In genomic region chr7:4071066-4071465, GRCm38 (mm10) we compare ENCODE assay signal across 26 mouse cellular contexts. TPM values are rescaled to one million over a fixed set of nuclear protein-coding genes. Genes with fewer than 3 reads are reported as not detected.
DNase-seq lines count a peak whose midpoint lies in the region; ATAC-seq and TF ChIP-seq lines count a peak whose summit lies in the region.
"Had no signal": no experiment of that assay in that cellular context is flagged by ENCODE, and none has a peak within 500 bp of the region (broad histone marks: within the 10 kb centered on the region; RNA-seq: fewer than 3 reads in every experiment).

No protein-coding gene starts in this region.

- WGBS in lung, adult 2 months: 75% methylated on average over 6 of the region's 6 CpGs

- H3K4me3 ChIP-seq in lung, adult 2 months (replicated peaks; ENCODE audit: extremely low read depth, low read depth, low read length): no peak overlapping the region
- H3K4me3 ChIP-seq: embryonic facial prominence, embryonic 15.5 days; forebrain, embryonic 12.5 days; heart, embryonic 15.5 days; kidney, embryonic 15.5 days; limb, embryonic 12.5 days; liver, embryonic 12.5 days; midbrain, embryonic 12.5 days had no signal

- no peaks in the 10 kb centered on the region for H3K4me1 ChIP-seq in lung, adult 2 months (ENCODE audit: control insufficient read depth, insufficient read depth, low read length)
- H3K4me1 ChIP-seq: embryonic facial prominence, embryonic 15.5 days; forebrain, embryonic 12.5 days; heart, embryonic 15.5 days; kidney, embryonic 15.5 days; limb, embryonic 12.5 days; liver, embryonic 12.5 days; midbrain, embryonic 12.5 days had no signal

- no peak for TF ChIP-seq CTCF in lung, adult 2 months (IDR thresholded peaks at IDR 0.05; ENCODE audit: insufficient read depth, low read length)

- no peak for TF ChIP-seq POLR2A in lung, adult 2 months (IDR thresholded peaks at IDR 0.05; ENCODE audit: borderline replicate concordance, extremely low read depth, low read depth, low read length)

- DNase-seq in lung, postnatal 36 days: peak; percentile 42
- DNase-seq in lung, adult 2 months: no peak
- DNase-seq in B cell, adult 2 months: peak; percentile 47 to 50
- DNase-seq in right cerebral cortex, postnatal 10 days (ENCODE audit: low spot score in 2 of 2): no peak
- no peak for DNase-seq in Muller cell, postnatal 12 days (ENCODE audit: inconsistent ontology term)
- no peak for DNase-seq in gastrocnemius, adult 18-20 months (ENCODE audit: low spot score)
- DNase-seq: adrenal gland, adult 8-10 months; cerebellum, adult 9-10 months; cerebellum, postnatal 36 days; kidney, adult 18-20 months; kidney, postnatal 25 days; liver, postnatal 0 days; retina, postnatal 1 day; right cerebral cortex, postnatal 25 days; thymus, postnatal 4 days had no signal

- peak; percentile 54 for ATAC-seq in granulocyte monocyte progenitor cell, adult 5-6 weeks (replicated peaks; ENCODE audit: poor library complexity, severe bottlenecking)
- ATAC-seq in neutrophil, adult 5-6 weeks (ENCODE audit: extremely low read depth, insufficient number of reproducible peaks, low FRiP score, poor library complexity, severe bottlenecking): peak; percentile 59
- ATAC-seq: hindbrain, embryonic 16.5 days; liver, embryonic 12.5 days; liver, postnatal 0 days; lung, postnatal 0 days had no signal

RNA-seq across cellular contexts. Expression of gene Lair1, which starts 8.1 kb away (rescaled TPM):
- polyA plus RNA-seq in lung, adult 2 months (2012; rRNA removed): 4.7 and 7.2 TPM in 2 replicates
- total RNA-seq in granulocyte monocyte progenitor cell, adult 5-6 weeks (2014; fragmentation: Nextera tagmentation): 32.6 and 38.7 TPM in 2 replicates
- 78.9 and 81.0 TPM in 2 replicates for total RNA-seq in granulocyte monocyte progenitor cell, adult 5-6 weeks (2017)
- total RNA-seq in neutrophil, adult 5-6 weeks (2017): 22.3 and 23.0 TPM in 2 replicates
- under 1 TPM in 1 of 2 experiments, not detected in 1; 0.97 TPM for total RNA-seq in gastrocnemius, adult 18-20 months (2021)

RNA-seq across cellular contexts. Expression of gene Ttyh1, which starts 48.1 kb away (rescaled TPM):
- polyA plus RNA-seq in lung, adult 2 months (2012; rRNA removed): 2.6 and 3.0 TPM in 2 replicates
- not detected in 2 replicates for total RNA-seq in granulocyte monocyte progenitor cell, adult 5-6 weeks (2014; fragmentation: Nextera tagmentation)
- total RNA-seq in granulocyte monocyte progenitor cell, adult 5-6 weeks (2017): 0.09 and 0.52 TPM in 2 replicates
- total RNA-seq in neutrophil, adult 5-6 weeks (2017): 0.12 TPM in 1 of 2 replicates, not detected in the other
- 1 to 10 TPM in 1 of 2 experiments, under 1 TPM in 1; 0.81 to 1.6 TPM for total RNA-seq in gastrocnemius, adult 18-20 months (2021)

Comparison
In these comparisons a context has a peak if more than half of its experiments do, and no peak if none do; other contexts are left out.
1. DNase-seq: peak in lung, postnatal 36 days (single experiment) and B cell, adult 2 months (2 of 2); none in lung, adult 2 months (single experiment), right cerebral cortex, postnatal 10 days (0 of 2), Muller cell, postnatal 12 days (single experiment) and gastrocnemius, adult 18-20 months (single experiment).
2. RNA of gene Lair1, which starts 8.1 kb away (total RNA-seq): 32.6 to 81.0 TPM in granulocyte monocyte progenitor cell, adult 5-6 weeks and 22.3 to 23.0 TPM in neutrophil, adult 5-6 weeks; 0.97 TPM in gastrocnemius, adult 18-20 months; every median in the first group is over 10 times any median in the second.